Mouse (Mus musculus) hindbrain, embryonic 10.5 days (tissue): ENCODE measurements around the gene Uvssa. TPM values are rescaled to one million over a fixed set of nuclear protein-coding genes. Genes with fewer than 3 reads are reported as not detected.

ENCODE experiments used
- DNase-seq: peaks from one replicate; pipeline ENCODE4 v3.0.0-alpha.2; 2017; ENCODE audit warnings: low spot score
- H3K27ac ChIP-seq: fragments of 300-500 bp; sonication (generic); 2 replicates; pipeline ENCODE4 v1.5.1; 2016; ENCODE audit warnings: mild to moderate bottlenecking, moderate library complexity
- H3K27me3 ChIP-seq: fragments of 300-500 bp; sonication (generic); 2 replicates; pipeline ENCODE4 v1.6.1; 2016; ENCODE audit warnings: mild to moderate bottlenecking; ENCODE audit not compliant: poor library complexity, insufficient read depth, severe bottlenecking
- H3K36me3 ChIP-seq: fragments of 300-500 bp; sonication (generic); 2 replicates; pipeline ENCODE4 v1.6.1; 2016; ENCODE audit warnings: mild to moderate bottlenecking, moderate library complexity
- H3K4me1 ChIP-seq: fragments of 300-500 bp; sonication (generic); replicated peaks from 2 replicates; pipeline ENCODE4 v1.6.1; 2016; ENCODE audit warnings: mild to moderate bottlenecking
- H3K4me3 ChIP-seq: fragments of 300-500 bp; sonication (generic); 2 replicates; pipeline ENCODE4 v1.5.1; 2016; ENCODE audit warnings: mild to moderate bottlenecking, moderate library complexity
- H3K9me3 ChIP-seq: fragments of 300-500 bp; sonication (generic); 2 replicates; pipeline ENCODE4 v1.6.1; 2016; ENCODE audit warnings: mild to moderate bottlenecking, moderate library complexity
- WGBS: fragments of 180-500 bp; shearing (Covaris S2); methylation state at CpG from one replicate; pipeline ENCODE4 v1.1.7; 2016; 5-methylcytosine and 5-hydroxymethylcytosine counted together
- polyA plus RNA-seq: library from polyadenylated mRNA; unstranded; fragments of >200 nt; fragmentation: Nextera tagmentation; extraction: Ambion mirVana; gene quantifications from 2 replicates; pipeline ENCODE4 v1.2.1, GENCODE M21; 2016

Gene Uvssa
- polyA plus RNA-seq, 1 experiment from 2014 or later: 6.1 TPM

DNA sequence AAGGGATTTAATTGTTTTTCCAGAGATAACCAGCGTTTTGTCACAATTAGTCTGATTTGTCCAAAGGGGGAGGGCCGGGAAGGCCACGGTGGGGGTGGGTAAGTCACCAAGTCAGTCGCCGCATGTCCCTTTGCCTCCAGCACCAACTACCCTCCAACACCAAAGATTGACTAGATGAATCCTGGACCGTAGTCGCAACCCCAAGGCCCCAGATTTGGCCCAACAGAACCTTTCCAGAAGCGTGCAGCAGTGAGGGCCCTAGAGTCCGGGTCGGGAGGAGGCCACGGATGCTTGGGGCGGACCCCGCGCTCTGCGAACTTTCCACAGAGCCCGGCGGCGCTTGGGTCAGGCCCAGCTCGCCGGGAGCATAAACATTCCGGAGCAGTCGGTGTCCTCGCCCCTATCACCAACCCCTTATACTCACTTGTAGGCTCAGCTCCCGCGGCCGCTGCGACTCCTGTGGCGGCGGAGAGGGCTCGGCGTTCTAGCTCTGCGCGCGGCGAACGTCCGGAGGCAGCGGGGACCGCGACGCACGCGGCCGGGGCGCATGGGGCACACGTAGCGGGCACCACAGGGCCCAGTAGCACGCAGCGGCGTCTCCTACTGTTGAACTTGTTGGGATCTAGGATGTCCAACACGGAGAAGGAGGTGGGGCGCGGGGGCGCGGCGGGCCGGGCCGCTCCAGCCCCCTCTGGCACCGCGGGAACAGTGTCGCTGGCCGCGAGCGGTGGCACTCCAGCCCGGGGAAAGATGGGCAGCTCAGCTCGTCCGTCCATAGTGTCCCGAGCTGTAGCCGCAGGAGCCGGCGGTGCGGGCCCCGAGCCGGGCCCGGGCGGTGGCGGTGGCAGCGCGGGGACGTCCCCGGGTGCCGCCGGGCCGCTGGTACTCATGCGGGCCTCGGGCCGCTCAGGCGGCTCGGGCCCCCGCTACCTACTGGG lies 55.1 kb downstream of the Uvssa start, which contains the start of gene Nkx1-1:
TSS of gene Nkx1-1 (minus strand) at position 776 of the 938 bp plus-strand sequence.
- Histone ChIP-seq H3K36me3 (no peaks in the 10 kb centered on the region), H3K4me1 (peaks cover 69% of the 10 kb centered on the region), H3K27me3 (peaks cover 100% of the 10 kb centered on the region), H3K27ac (0 out of 2 replicates have a peak within 1 kb of the TSS, but pooled peaks have one; percentile 17), H3K4me3 (peak within 1 kb of the TSS; percentile 42), H3K9me3 (no peaks in the 10 kb centered on the region)
- WGBS: under 1% methylated on average over 90 of the region's 90 CpGs
- DNase-seq: peak; percentile 47

- no peaks in the 10 kb centered on the region for H3K36me3 ChIP-seq
- H3K9me3 ChIP-seq: no peaks in the 10 kb centered on the region
- peak; percentile 38 for DNase-seq
- under 1% methylated on average over 60 of the region's 60 CpGs for WGBS
- no peak overlapping the region for H3K27ac ChIP-seq
- H3K27me3 ChIP-seq: peaks cover 100% of the 10 kb centered on the region
- peak overlapping the region; percentile 42 for H3K4me3 ChIP-seq
- H3K4me1 ChIP-seq: peaks cover 69% of the 10 kb centered on the region
Measured at GRCm38 (mm10) chr5:33434141-33434780, 55.9 kb downstream of the Uvssa start.

DNA sequence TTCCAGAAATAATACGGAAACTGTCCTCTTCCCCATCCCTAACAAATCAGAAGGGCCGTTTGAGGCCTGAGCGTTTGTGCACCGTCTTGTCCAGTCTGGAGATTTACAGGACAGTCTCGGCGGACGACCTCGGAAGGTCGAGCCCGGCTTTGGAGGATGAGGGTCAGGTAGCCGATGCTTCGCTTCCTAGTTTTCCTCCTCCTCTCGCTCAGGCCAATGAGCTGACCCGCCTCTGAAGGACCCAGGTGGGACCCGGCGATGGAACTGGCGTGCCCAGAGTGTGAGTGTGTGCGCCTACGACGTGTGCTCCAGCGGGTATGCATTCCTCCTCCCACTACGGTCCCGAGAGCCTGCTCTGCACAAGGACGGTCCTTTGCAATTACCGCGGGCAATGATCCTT lies 56.8 kb downstream of the Uvssa start:
- peak; percentile 22 for DNase-seq
- Histone ChIP-seq H3K4me1 (peaks cover 61% of the 10 kb centered on the region), H3K27ac (no peak overlapping the region), H3K4me3 (no peak overlapping the region), H3K36me3 (no peaks in the 10 kb centered on the region), H3K9me3 (no peaks in the 10 kb centered on the region), H3K27me3 (peaks cover 100% of the 10 kb centered on the region)
- 2% methylated on average over 26 of the region's 26 CpGs for WGBS

DNA sequence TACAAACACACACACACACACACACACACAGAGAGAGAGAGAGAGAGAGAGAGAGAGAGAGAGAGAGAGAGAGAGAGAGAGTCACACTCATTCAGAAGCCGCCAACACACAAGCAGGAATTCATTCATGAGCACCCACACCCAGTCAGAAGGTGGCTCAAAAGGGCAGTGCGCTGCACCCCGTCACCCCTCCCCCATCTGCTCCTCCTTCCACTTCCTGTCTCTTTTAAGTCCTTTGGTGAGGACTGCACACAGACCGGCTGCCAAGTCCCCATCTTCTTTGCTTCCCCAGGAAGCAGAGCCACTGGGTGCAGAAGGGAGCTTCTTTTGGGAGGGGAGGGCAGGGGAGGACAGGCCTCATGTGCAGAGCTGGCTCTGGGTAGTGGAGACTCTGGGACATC lies 57.6 kb downstream of the Uvssa start:
- WGBS: 3% methylated on average over 4 of the region's 4 CpGs
- H3K9me3 ChIP-seq: no peaks in the 10 kb centered on the region
- no peak overlapping the region for H3K27ac ChIP-seq
- peaks cover 100% of the 10 kb centered on the region for H3K27me3 ChIP-seq
- H3K36me3 ChIP-seq: no peaks in the 10 kb centered on the region
- no peak overlapping the region for H3K4me3 ChIP-seq
- no peak for DNase-seq
- H3K4me1 ChIP-seq: peaks cover 53% of the 10 kb centered on the region

GRCm38 (mm10) chr5:33438214-33438613 lies 59.9 kb downstream of the Uvssa start:
- Histone ChIP-seq H3K4me1 (peaks cover 38% of the 10 kb centered on the region), H3K27ac (no peak overlapping the region), H3K4me3 (no peak overlapping the region), H3K9me3 (no peaks in the 10 kb centered on the region), H3K27me3 (peaks cover 99% of the 10 kb centered on the region), H3K36me3 (no peaks in the 10 kb centered on the region)
- WGBS: 2% methylated on average over 23 of the region's 23 CpGs
- DNase-seq: peak; percentile 89

- WGBS: 6% methylated on average over 56 of the region's 56 CpGs
- H3K27ac ChIP-seq: no peak overlapping the region
- H3K4me1 ChIP-seq: peaks cover 9% of the 10 kb centered on the region
- no peaks in the 10 kb centered on the region for H3K36me3 ChIP-seq
- no peaks in the 10 kb centered on the region for H3K9me3 ChIP-seq
- peak overlapping the region; percentile 50 for H3K4me3 ChIP-seq
- peaks cover 80% of the 10 kb centered on the region for H3K27me3 ChIP-seq
- DNase-seq: peak; percentile 80
Measured at GRCm38 (mm10) chr5:33442927-33443710, 64.8 kb downstream of the Uvssa start.

GRCm38 (mm10) chr5:33443794-33444193 lies 65.4 kb downstream of the Uvssa start:
- no peak overlapping the region for H3K4me3 ChIP-seq
- no peaks in the 10 kb centered on the region for H3K36me3 ChIP-seq
- H3K9me3 ChIP-seq: no peaks in the 10 kb centered on the region
- H3K4me1 ChIP-seq: peaks cover 9% of the 10 kb centered on the region
- no peak overlapping the region for H3K27ac ChIP-seq
- DNase-seq: no peak
- WGBS: 52% methylated on average over 9 of the region's 9 CpGs
- peaks cover 77% of the 10 kb centered on the region for H3K27me3 ChIP-seq

GRCm38 (mm10) chr5:33455737-33456136 lies 77.4 kb downstream of the Uvssa start:
- Histone ChIP-seq H3K4me3 (no peak overlapping the region), H3K9me3 (no peaks in the 10 kb centered on the region), H3K27ac (no peak overlapping the region), H3K36me3 (no peaks in the 10 kb centered on the region), H3K4me1 (peaks cover 5% of the 10 kb centered on the region; the same call in 1 of the 2 replicates), H3K27me3 (peaks cover 29% of the 10 kb centered on the region)
- WGBS: 67% methylated on average over 8 of the region's 8 CpGs
- DNase-seq: no peak

GRCm38 (mm10) chr5:33458132-33458622 lies 79.8 kb downstream of the Uvssa start:
- Histone ChIP-seq H3K4me3 (no peak overlapping the region), H3K27ac (peak overlapping the region; percentile 2; the same call in 1 of the 2 replicates), H3K27me3 (peaks cover 32% of the 10 kb centered on the region), H3K36me3 (no peaks in the 10 kb centered on the region), H3K4me1 (peaks cover 14% of the 10 kb centered on the region), H3K9me3 (no peaks in the 10 kb centered on the region)
- WGBS: 68% methylated on average over 3 of the region's 3 CpGs
- DNase-seq: no peak

GRCm38 (mm10) chr5:33459111-33459510 lies 80.8 kb downstream of the Uvssa start:
- no peaks in the 10 kb centered on the region for H3K9me3 ChIP-seq
- no peak overlapping the region for H3K27ac ChIP-seq
- H3K27me3 ChIP-seq: peaks cover 41% of the 10 kb centered on the region
- 81% methylated on average over 2 of the region's 2 CpGs for WGBS
- H3K4me3 ChIP-seq: no peak overlapping the region
- DNase-seq: no peak
- H3K36me3 ChIP-seq: no peaks in the 10 kb centered on the region
- peaks cover 24% of the 10 kb centered on the region for H3K4me1 ChIP-seq

DNA sequence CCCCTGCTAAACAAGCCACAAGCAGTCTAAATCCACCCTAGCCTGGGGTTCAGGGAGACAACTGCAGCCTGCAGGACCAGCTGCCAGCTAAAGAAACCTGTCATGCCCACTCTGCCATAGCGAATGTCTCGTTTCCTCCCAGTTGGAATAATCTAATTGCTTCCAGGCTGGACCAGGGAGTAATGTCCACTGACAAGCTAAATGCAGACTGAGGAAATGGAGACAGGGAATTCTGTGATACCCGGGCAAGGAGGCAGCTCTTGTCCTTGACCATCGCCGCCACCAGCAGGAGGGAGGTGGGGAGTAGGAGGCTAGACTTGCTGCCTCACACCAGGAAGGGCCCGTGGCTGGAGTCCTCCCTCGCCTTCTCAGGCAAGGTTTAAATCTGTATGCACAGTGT lies 86.0 kb downstream of the Uvssa start:
- 71% methylated on average over 7 of the region's 7 CpGs for WGBS
- no peaks in the 10 kb centered on the region for H3K9me3 ChIP-seq
- H3K4me3 ChIP-seq: no peak overlapping the region
- H3K36me3 ChIP-seq: no peaks in the 10 kb centered on the region
- H3K27me3 ChIP-seq: peaks cover 38% of the 10 kb centered on the region
- no peak for DNase-seq
- peaks cover 38% of the 10 kb centered on the region for H3K4me1 ChIP-seq
- H3K27ac ChIP-seq: no peak overlapping the region

DNA sequence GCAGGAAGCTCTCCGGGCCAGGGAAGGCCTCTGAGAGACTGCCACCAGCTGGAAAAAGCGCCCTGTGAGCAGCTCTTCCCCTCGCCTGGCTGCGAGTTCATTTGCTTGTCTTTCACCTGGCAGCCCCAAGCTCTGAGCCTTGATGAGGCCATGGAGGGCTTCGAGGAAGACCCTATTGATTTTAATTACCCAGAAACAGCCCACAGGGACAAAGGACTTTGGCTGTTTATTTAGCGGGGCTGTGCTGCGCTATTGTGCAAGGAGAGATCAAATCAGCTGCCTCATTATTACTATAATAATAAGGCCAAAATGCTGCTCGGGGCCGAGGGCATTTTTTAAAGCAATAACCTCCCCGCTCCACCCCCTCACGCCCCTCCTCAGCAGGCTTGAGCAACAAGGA lies 87.1 kb downstream of the Uvssa start:
- peak; percentile 14 for DNase-seq
- Histone ChIP-seq H3K36me3 (no peaks in the 10 kb centered on the region), H3K27me3 (peaks cover 31% of the 10 kb centered on the region), H3K9me3 (no peaks in the 10 kb centered on the region), H3K4me3 (no peak overlapping the region), H3K27ac (peak overlapping the region; percentile 57; the same call in 1 of the 2 replicates), H3K4me1 (peaks cover 38% of the 10 kb centered on the region)
- WGBS: 51% methylated on average over 11 of the region's 11 CpGs
